Mouse (Mus musculus) cerebellum, adult 18-20 months (tissue): ENCODE measurements around the gene Sbf2.
A peak's percentile ranks its signal among the peaks of the same experiment; 100 is the strongest.

ENCODE experiments used
- DNase-seq, 2 experiments: peaks; one replicate each; pipeline ENCODE4 v3.0.0; 2021

Gene Sbf2

DNA sequence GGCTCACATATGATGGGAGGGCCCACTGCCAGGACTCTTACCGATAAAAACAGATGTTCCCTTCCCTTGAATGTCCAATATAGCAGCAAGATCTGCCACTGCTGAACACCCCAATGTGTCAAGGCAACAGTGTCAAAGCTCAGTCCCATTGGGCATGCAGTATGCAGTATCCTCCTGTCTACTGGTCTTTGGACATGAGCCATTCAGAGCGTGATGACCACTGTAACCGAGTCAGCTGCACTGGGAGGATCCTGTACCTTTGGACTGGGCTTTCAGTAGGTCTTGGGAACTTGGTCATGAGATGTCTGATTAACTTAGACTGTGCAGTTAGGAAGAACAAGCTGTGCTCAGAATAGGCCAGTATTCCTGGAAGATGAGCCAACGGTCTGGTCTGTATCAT is 309.2 kb downstream of the Sbf2 start:
- no peak for DNase-seq

DNA sequence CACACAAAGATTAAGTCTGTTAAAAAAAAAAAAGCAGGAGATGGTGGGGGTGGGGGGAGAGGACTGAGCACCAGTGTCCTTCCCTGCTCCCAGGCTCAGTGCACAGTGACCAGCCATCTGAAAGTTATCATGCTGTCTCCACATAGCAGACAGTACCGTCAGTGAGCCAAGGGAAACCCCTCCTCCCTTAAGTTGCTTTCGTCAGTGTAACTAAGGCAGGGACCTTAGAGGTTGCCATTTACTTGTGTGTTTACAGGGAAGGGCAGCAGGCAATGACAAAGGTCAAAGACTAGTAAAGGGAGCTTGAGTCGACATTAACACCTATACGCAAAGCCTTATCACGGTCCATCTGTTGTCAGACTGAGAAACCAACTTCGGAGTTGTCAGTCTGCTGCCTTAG is 311.8 kb downstream of the Sbf2 start:
- DNase-seq, result no peak

GRCm38 (mm10) chr7:110298739-110299410 is 315.8 kb downstream of the Sbf2 start:
- no peak for DNase-seq

GRCm38 (mm10) chr7:110298090-110298489 is 316.6 kb downstream of the Sbf2 start:
- no peak for DNase-seq

DNA sequence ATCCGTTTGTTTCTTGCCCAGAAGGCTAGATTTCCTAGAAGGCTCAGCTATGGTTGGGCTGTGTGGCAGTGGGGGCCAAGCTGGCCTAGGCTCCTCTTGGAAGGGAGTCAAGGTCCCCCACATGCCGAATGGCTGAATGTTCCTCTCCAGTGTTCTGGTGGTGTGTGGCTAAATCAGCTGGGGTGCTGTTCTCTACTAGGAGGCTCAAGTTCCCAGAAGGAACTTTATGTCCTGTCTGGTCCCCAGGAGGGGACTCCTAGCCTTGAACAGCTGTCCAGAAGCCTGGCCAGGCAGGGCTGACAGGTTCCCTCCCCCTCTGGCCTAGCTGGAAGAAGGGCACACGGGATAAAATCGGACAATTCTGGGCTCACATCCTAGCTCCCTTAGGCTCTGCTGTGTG is 317.1 kb downstream of the Sbf2 start:
- DNase-seq, result no peak

DNA sequence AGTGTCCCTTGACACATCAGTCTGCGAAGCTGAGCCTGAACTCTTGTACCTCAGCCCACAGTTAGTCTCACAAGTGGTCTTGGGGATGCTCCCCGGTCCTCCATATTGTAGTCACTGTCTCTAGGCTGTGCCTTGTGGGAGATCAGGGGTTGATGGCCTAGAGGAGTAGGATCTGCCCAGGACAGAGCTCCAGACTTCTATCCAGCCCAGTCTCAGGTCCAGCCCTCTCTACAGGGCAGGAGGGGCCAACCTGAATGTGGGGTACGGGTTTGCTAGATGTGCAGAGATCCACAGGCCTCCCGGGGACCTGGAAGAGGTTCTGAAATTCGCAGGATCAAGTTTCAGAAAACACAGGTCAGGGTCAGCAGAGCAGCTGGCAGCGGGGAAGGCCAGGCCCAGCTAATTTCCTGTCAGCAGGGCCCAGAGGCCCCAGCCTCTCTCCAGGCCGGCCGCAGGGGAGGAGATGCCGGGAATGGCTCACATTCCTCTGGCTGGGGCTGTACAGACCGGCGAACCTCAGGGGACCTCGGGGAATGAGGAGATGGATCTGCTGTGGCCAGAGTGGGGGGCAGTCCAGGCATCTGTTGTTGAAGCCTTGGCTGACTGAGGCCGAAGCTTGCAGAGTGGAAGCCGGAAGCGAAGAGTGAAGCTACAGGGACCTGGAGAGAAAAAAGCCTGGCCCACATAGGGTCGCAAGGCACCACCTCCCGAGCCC is 317.7 kb downstream of the Sbf2 start:
- DNase-seq, result no peak

GRCm38 (mm10) chr7:110289647-110290046 is 325.1 kb downstream of the Sbf2 start:
- no peak for DNase-seq

- DNase-seq, result peak; percentile 67 to 76
These were observed 326.0 kb downstream of the Sbf2 start for GRCm38 (mm10) chr7:110288731-110289191.

DNA sequence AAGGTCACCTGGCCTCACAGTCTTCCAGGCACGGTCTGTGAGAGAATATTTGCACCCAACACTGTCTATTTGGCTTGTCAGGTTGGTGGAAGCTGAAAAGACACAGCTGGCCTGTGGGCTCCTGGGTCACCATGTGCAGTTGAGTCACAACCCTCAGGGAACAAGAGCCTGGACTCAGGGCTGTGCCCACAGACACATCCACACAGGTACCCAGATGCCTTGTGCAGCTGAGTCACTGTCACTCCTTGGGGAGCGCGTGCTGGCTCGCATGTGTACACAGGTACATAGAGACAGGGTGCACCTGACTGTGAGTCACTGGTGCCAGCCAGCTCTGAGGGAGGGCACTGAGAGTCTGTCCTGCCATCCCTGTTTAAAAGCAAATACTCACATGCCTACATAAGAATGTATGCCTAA is 326.5 kb downstream of the Sbf2 start:
- DNase-seq, result peak in 1 of 2 experiments; percentile 33

DNA sequence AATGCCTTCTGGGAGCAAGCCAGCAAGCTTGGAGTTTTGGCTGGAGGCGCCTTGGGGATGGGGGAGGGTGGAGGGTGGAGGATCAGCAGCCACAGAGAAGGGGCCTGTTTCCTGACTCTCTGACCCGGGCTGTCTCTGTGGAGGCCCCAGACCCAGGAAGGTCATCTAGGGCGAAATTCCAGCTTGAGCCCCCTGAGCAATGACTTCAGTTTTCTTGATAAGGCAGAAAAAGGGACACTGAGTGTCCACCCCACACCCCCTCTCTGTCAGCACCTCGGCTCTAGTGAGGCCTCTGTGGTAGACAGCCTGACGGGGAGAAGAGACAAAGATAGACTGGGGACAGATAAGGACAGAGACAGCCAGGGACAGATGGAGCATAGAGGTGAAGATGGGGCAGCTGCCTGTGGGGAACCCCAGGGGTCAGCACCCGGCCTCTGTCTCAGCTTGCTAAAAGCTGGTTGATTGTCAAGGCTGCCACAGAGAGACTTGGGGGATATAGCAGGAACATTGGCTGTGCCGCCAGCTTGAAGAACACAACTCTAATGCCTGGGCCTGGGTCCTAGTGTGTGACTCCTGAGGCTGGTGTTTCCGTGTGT is 327.1 kb downstream of the Sbf2 start:
- DNase-seq, result no peak

- DNase-seq, result peak; percentile 80 to 90
These were observed 327.8 kb downstream of the Sbf2 start for GRCm38 (mm10) chr7:110286838-110287475.

DNA sequence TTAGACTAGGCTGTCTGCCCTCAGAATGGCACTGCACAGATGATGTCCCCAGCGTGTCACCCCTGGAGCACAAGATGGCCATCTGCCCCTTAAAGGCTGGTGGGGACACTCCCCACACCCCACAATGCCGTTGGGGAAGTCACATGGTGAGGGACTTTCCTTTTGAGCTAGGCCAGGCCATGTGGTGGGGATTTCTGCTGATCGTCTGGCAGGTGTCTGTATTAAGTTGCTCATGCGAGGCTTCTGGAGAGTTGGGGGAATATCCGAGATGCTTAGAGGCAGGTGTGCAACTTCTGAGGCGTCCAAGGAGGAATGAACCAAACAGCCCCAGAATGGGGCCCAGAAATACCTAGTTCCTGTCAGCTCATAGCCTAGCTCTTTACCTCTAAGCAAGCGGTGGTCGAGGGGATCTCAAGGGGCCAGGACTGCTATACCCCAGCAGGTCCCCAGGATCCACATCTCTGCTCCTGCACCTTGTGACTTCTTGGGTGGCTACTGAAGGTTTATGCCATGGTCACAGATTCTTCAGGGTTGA is 328.5 kb downstream of the Sbf2 start:
- no peak for DNase-seq

GRCm38 (mm10) chr7:110285849-110286151 is 328.9 kb downstream of the Sbf2 start:
- DNase-seq, result no peak

- DNase-seq, result no peak
These were observed 329.5 kb downstream of the Sbf2 start for GRCm38 (mm10) chr7:110285076-110285848.

- DNase-seq, result no peak
These were observed 331.0 kb downstream of the Sbf2 start for GRCm38 (mm10) chr7:110283484-110284275.

DNA sequence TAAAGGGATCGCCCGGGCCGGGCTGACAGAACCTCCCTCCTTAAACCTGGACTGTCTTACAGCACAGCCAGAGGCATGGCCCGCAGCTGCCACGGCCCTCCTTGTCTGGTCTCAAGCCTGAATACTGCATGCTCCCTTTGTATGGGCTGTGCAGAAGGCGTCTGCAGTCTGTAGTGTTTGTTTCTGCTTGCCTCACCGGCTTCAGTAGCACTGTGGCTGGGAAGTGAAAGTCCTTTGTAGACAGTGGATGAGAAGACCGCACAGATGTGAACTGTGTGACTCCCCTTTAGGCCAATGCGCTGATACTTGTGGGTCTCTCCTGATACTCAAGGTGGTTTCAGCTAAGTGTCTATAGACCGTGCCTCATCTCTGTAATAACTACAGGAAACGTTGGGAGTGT is 331.9 kb downstream of the Sbf2 start:
- no peak for DNase-seq

- DNase-seq, result no peak
These were observed 333.1 kb downstream of the Sbf2 start for GRCm38 (mm10) chr7:110281435-110282256.

- DNase-seq, result no peak
These were observed 335.5 kb downstream of the Sbf2 start for GRCm38 (mm10) chr7:110279183-110279582.

- DNase-seq, result no peak
These were observed 336.9 kb downstream of the Sbf2 start for GRCm38 (mm10) chr7:110277734-110278245.

- no peak for DNase-seq
These were observed 342.3 kb downstream of the Sbf2 start for GRCm38 (mm10) chr7:110272434-110272833.

- DNase-seq, result no peak
These were observed 342.9 kb downstream of the Sbf2 start for GRCm38 (mm10) chr7:110271814-110272213.
